Mouse (Mus musculus): ENCODE results near the gene Cd274. TPM values are rescaled to one million over a fixed set of nuclear protein-coding genes. Genes with fewer than 3 reads are reported as not detected.

Cd274 gene
- total and polyA plus RNA-seq, 3 experiments, result 6.7 to 15.9 (median 7.4) TPM

GRCm38 (mm10) chr19:29430516-29430915 is 63.3 kb downstream of the Cd274 start:
- dilution Hi-C loops (cut with MboI; ENCODE audit: extremely low pct_ligation_motif_present, extremely low pct_unique_long_range_greater_than_20kb, low sequenced_read_pairs), result no loop called here
- Histone ChIP-seq H3K4me1 (ENCODE audit: control insufficient read depth in 1 of 2, insufficient read depth in 2 of 2) (peaks cover 7 to 44% of the 10 kb centered on the region in 2 experiments), H3K4me2 (ENCODE audit: insufficient read depth, low read depth, poor library complexity, severe bottlenecking) (peak overlapping the region; percentile 87), H3K9ac (ENCODE audit: insufficient read depth, low read depth) (no peak overlapping the region), H3K4me3 (replicated peaks in 1 of 3; ENCODE audit: low read depth in 2 of 3, low read length in 2 of 3, poor library complexity in 1 of 3) (no peak overlapping the region), H3K27ac (ENCODE audit: insufficient read depth, low read depth) (no peak overlapping the region), H3K79me2 (replicated peaks; ENCODE audit: control insufficient read depth, extremely low read depth, insufficient read depth, poor library complexity, severe bottlenecking) (no peaks in the 10 kb centered on the region), H3K36me3 (replicated peaks in 1 of 2; ENCODE audit: control insufficient read depth in 1 of 2, insufficient read depth in 1 of 2, low read length in 1 of 2) (peaks cover 0 to 4% of the 10 kb centered on the region in 2 experiments), H3K9me3 (replicated peaks; ENCODE audit: low read length) (peaks cover 8% of the 10 kb centered on the region), H3K27me3 (replicated peaks) (no peaks in the 10 kb centered on the region)
- TF ChIP-seq TBP (conservative IDR thresholded peaks at IDR 0.05; ENCODE audit: low read depth, low read length) (no peak), UBTF (IDR thresholded peaks at IDR 0.05; ENCODE audit: low read depth, low read length) (no peak), ETS1 (conservative IDR thresholded peaks at IDR 0.05; ENCODE audit: low read depth, low read length) (no peak), PAX5 (IDR thresholded peaks at IDR 0.05; ENCODE audit: low read length) (no peak), POLR2A (IDR thresholded peaks at IDR 0.05; ENCODE audit: low read depth, low read length) (no peak), GABPA (IDR thresholded peaks at IDR 0.05; ENCODE audit: insufficient replicate concordance, low read depth, low read length) (no peak)
- DNase-seq (ENCODE audit: extremely low read depth), result no peak
- in situ Hi-C loops (cut with MboI; ENCODE audit: low pct_ligation_motif_present, low pct_unique_long_range_greater_than_20kb, low sequenced_read_pairs), result no loop called here

DNA sequence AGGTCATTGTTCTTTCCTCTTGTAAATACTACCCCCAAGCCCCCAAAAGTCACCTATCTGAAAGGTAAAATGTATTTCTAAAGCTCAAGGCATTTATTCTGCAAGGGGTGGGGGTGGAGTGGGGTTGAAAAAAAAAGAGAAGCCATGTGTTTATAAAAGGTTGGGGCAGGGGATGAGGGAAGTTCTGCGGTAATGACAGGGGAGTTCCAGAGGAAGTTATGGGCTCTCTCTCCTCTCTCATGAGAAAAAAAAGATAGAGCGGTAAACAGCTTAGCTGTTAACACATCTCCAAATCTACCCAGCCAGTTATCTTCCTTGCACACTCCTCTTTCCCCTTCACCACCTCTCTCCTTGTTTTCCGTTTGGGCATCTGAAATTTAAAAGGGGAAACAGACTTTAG is 63.7 kb downstream of the Cd274 start:
- Histone ChIP-seq H3K27ac (ENCODE audit: insufficient read depth, low read depth) (peak overlapping the region; percentile 11; the same call in 1 of the 2 replicates), H3K4me1 (ENCODE audit: control insufficient read depth in 1 of 2, insufficient read depth in 2 of 2) (peaks cover 7 to 44% of the 10 kb centered on the region in 2 experiments), H3K4me3 (replicated peaks in 1 of 3; ENCODE audit: low read depth in 2 of 3, low read length in 2 of 3, poor library complexity in 1 of 3) (no peak overlapping the region), H3K27me3 (replicated peaks) (no peaks in the 10 kb centered on the region), H3K36me3 (replicated peaks in 1 of 2; ENCODE audit: control insufficient read depth in 1 of 2, insufficient read depth in 1 of 2, low read length in 1 of 2) (peaks cover 0 to 4% of the 10 kb centered on the region in 2 experiments), H3K79me2 (replicated peaks; ENCODE audit: control insufficient read depth, extremely low read depth, insufficient read depth, poor library complexity, severe bottlenecking) (no peaks in the 10 kb centered on the region), H3K9ac (ENCODE audit: insufficient read depth, low read depth) (no peak overlapping the region), H3K9me3 (replicated peaks; ENCODE audit: low read length) (peaks cover 8% of the 10 kb centered on the region), H3K4me2 (ENCODE audit: insufficient read depth, low read depth, poor library complexity, severe bottlenecking) (peak overlapping the region; percentile 87)
- in situ Hi-C loops (cut with MboI; ENCODE audit: low pct_ligation_motif_present, low pct_unique_long_range_greater_than_20kb, low sequenced_read_pairs), result no loop called here
- peak; percentile 72 for DNase-seq (ENCODE audit: extremely low read depth)
- dilution Hi-C loops (cut with MboI; ENCODE audit: extremely low pct_ligation_motif_present, extremely low pct_unique_long_range_greater_than_20kb, low sequenced_read_pairs), result no loop called here
- no peak for TF ChIP-seq UBTF (IDR thresholded peaks at IDR 0.05; ENCODE audit: low read depth, low read length)
- TF ChIP-seq KAT2A (IDR thresholded peaks at IDR 0.05; ENCODE audit: insufficient replicate concordance, low read length), result no peak
- no peak for TF ChIP-seq NRF1 (IDR thresholded peaks at IDR 0.05; ENCODE audit: low read depth, low read length)
- peak; percentile 64 for TF ChIP-seq BHLHE40 (IDR thresholded peaks at IDR 0.05; ENCODE audit: low read depth, low read length)
- TF ChIP-seq ZKSCAN1 (IDR thresholded peaks at IDR 0.05; ENCODE audit: borderline replicate concordance, low read depth, low read length), result no peak
- TF ChIP-seq ETS1 (conservative IDR thresholded peaks at IDR 0.05; ENCODE audit: low read depth, low read length), result peak; percentile 82
- peak; percentile 54; the same call in 1 of the 2 replicates for TF ChIP-seq JUND (conservative IDR thresholded peaks at IDR 0.05; ENCODE audit: low read depth, low read length)
- TF ChIP-seq JUN (IDR thresholded peaks at IDR 0.05; ENCODE audit: insufficient read depth, low read depth, low read length), result no peak
- TF ChIP-seq ZNF384 (IDR thresholded peaks at IDR 0.05; ENCODE audit: low read depth, low read length), result peak; percentile 98
- no peak for TF ChIP-seq ELF1 (IDR thresholded peaks at IDR 0.05; ENCODE audit: low read depth, low read length)
- no peak for TF ChIP-seq E2F4 (IDR thresholded peaks at IDR 0.05; ENCODE audit: insufficient replicate concordance, low read depth, low read length)
- no peak for TF ChIP-seq ZMIZ1 (IDR thresholded peaks at IDR 0.05; ENCODE audit: low read depth, low read length)
- peak; percentile 64; the same call in 1 of the 2 replicates for TF ChIP-seq TCF12 (IDR thresholded peaks at IDR 0.05; ENCODE audit: low read depth, low read length)
- peak; percentile 43; the same call in 1 of the 2 replicates for TF ChIP-seq MAFK (IDR thresholded peaks at IDR 0.05; ENCODE audit: insufficient replicate concordance, low read length)
- TF ChIP-seq CHD2 (IDR thresholded peaks at IDR 0.05; ENCODE audit: low read length), result peak; percentile 66
- TF ChIP-seq CTCF (conservative IDR thresholded peaks at IDR 0.05 in 1 of 2, IDR thresholded peaks at IDR 0.05 in 1 of 2; ENCODE audit: low read depth in 2 of 2, low read length in 2 of 2), result no peak
- 0 out of 2 replicates have a peak, but pooled peaks have one; percentile 12 for TF ChIP-seq MXI1 (IDR thresholded peaks at IDR 0.05; ENCODE audit: low read depth, low read length)
- TF ChIP-seq RAD21 (IDR thresholded peaks at IDR 0.05; ENCODE audit: low read depth, low read length), result no peak
- no peak for TF ChIP-seq POLR2AphosphoS2 (IDR thresholded peaks at IDR 0.05; ENCODE audit: low read depth, low read length)
- TF ChIP-seq POLR2A (IDR thresholded peaks at IDR 0.05; ENCODE audit: low read depth, low read length), result no peak
- TF ChIP-seq CHD1 (IDR thresholded peaks at IDR 0.05; ENCODE audit: low read depth, low read length), result no peak
- TF ChIP-seq GABPA (IDR thresholded peaks at IDR 0.05; ENCODE audit: insufficient replicate concordance, low read depth, low read length), result no peak
- peak; percentile 50; the same call in 1 of the 2 replicates for TF ChIP-seq SIN3A (IDR thresholded peaks at IDR 0.05; ENCODE audit: low read length)
- TF ChIP-seq NELFE (IDR thresholded peaks at IDR 0.05; ENCODE audit: low read depth, low read length), result no peak
- no peak for TF ChIP-seq USF2 (conservative IDR thresholded peaks at IDR 0.05; ENCODE audit: low read depth, low read length)
- TF ChIP-seq TBP (conservative IDR thresholded peaks at IDR 0.05; ENCODE audit: low read depth, low read length), result no peak
- TF ChIP-seq RCOR1 (conservative IDR thresholded peaks at IDR 0.05; ENCODE audit: low read depth, low read length), result peak; percentile 68
- peak; percentile 49; the same call in 1 of the 2 replicates for TF ChIP-seq IRF4 (IDR thresholded peaks at IDR 0.05; ENCODE audit: low read depth, low read length)
- peak; percentile 80; the same call in 1 of the 2 replicates for TF ChIP-seq MEF2A (IDR thresholded peaks at IDR 0.05; ENCODE audit: borderline replicate concordance, low read depth, low read length)
- peak; percentile 30; the same call in 1 of the 2 replicates for TF ChIP-seq HCFC1 (IDR thresholded peaks at IDR 0.05; ENCODE audit: low read depth, low read length)
- no peak for TF ChIP-seq USF1 (IDR thresholded peaks at IDR 0.05; ENCODE audit: low read depth, low read length)
